Mouse (Mus musculus) erythroblast, embryonic 14.5 days (primary cell): Measurements from ENCODE around the gene Vdr.

ENCODE experiments used
- GATA1 ChIP-seq: IDR thresholded peaks from 2 replicates; pipeline ENCODE4 v1.6.1; 2012; ENCODE audit warnings: low read length, inconsistent platforms, mixed read lengths
- TAL1 ChIP-seq: IDR thresholded peaks from 3 replicates; pipeline ENCODE4 v1.6.1; 2012; ENCODE audit warnings: low read length, inconsistent platforms, mixed read lengths

- TF ChIP-seq TAL1 = no peak
- TF ChIP-seq GATA1 = no peak
These were observed 83.7 kb downstream of the Vdr start for GRCm38 (mm10) chr15:97826588-97827261.
